Mouse (Mus musculus) urinary bladder, postnatal 4 days (tissue): ENCODE results near the gene Vmn2r110.

Experiments used
- DNase-seq, 2 experiments: peaks; one replicate each; pipeline ENCODE4 v3.0.0; 2021 to 2022; ENCODE audit warnings: low spot score in 2 of 2

Vmn2r110 gene

GRCm38 (mm10) chr17:20596323-20596722 lies at the start of gene Vmn2r110:
Gene Vmn2r110 (minus strand): TSS chr17:20596423.
- no peak for DNase-seq

GRCm38 (mm10) chr17:20624777-20625176 lies 28.6 kb upstream of the Vmn2r110 start, which contains the start of gene Fpr-rs3:
Gene Fpr-rs3 (minus strand): TSS chr17:20624877.
- DNase-seq: no peak

DNA sequence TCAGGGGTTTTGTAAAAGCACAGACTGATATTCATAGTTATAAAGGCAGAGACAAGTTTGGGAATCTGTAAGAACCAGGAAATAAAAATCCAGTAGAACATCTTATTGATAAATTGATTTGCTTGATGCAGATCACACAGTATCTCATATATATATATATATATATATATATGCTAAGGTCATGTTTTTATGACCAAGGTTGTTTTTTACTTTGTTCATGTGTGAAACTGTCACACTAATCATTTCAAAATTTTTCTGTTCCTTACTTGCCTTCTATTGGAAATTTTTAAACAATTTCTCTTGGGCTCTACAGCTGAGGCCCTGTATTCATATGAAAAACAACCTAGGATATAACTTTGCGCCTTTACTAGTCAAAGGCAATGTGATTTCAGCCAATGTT lies 31.6 kb downstream of the Vmn2r110 start, which contains the start of gene Vmn2r109:
Gene Vmn2r109, minus strand, starts transcription at position 101 of the 400 bp plus-strand sequence.
- no peak for DNase-seq
